ENCODE assay signal across 10 mouse cellular contexts in genomic region chr4:29301348-29301747, GRCm38 (mm10).
DNase-seq lines count a peak whose midpoint lies in the region; ATAC-seq and TF ChIP-seq lines count a peak whose summit lies in the region.
"Had no signal": no experiment of that assay in that cellular context is flagged by ENCODE, and none has a peak within 500 bp of the region (broad histone marks: within the 10 kb centered on the region; RNA-seq: fewer than 3 reads in every experiment).

No protein-coding gene starts in this region.

- no peaks in the 10 kb centered on the region for H3K36me3 ChIP-seq in lung, postnatal 0 days (ENCODE audit: insufficient read depth, low read length)
- no peaks in the 10 kb centered on the region for H3K36me3 ChIP-seq in forebrain, embryonic 15.5 days
- H3K36me3 ChIP-seq: embryonic facial prominence, embryonic 15.5 days had no signal

- DNase-seq in gastrocnemius, postnatal 14 days = peak; percentile 5
- no peak for DNase-seq in gastrocnemius, postnatal 25 days
- peak; percentile 9 for DNase-seq in lung, postnatal 0 days (ENCODE audit: low spot score)
- DNase-seq in lung, postnatal 36 days = no peak
- DNase-seq in Muller cell, postnatal 12 days (ENCODE audit: inconsistent ontology term) = peak; percentile 29
- DNase-seq in thymus, postnatal 25 days = no peak
- DNase-seq in frontal cortex, postnatal 25 days (ENCODE audit: low spot score in 2 of 2) = no peak

- H3K4me3 ChIP-seq in lung, postnatal 0 days (ENCODE audit: low read depth, low read length) = no peak overlapping the region
- H3K4me3 ChIP-seq in forebrain, embryonic 15.5 days = no peak overlapping the region
- H3K4me3 ChIP-seq: embryonic facial prominence, embryonic 15.5 days; myocyte had no signal

- H3K9ac ChIP-seq in lung, postnatal 0 days (replicated peaks; ENCODE audit: low read depth) = no peak overlapping the region
- H3K9ac ChIP-seq in forebrain, embryonic 15.5 days (replicated peaks) = no peak overlapping the region
- H3K9ac ChIP-seq: embryonic facial prominence, embryonic 15.5 days had no signal

- no peak for ATAC-seq in lung, postnatal 0 days
- ATAC-seq in forebrain, embryonic 15.5 days (replicated peaks) = 0 out of 2 replicates have a peak, but pooled peaks have one; percentile 41

- H3K4me1 ChIP-seq in lung, postnatal 0 days (ENCODE audit: insufficient read depth, low read depth, low read length) = no peaks in the 10 kb centered on the region
- no peaks in the 10 kb centered on the region for H3K4me1 ChIP-seq in forebrain, embryonic 15.5 days
- H3K4me1 ChIP-seq: embryonic facial prominence, embryonic 15.5 days had no signal

- 24% methylated on average over 1 of the region's 1 CpGs for WGBS in lung, postnatal 0 days
- 43% methylated on average over 1 of the region's 1 CpGs for WGBS in forebrain, embryonic 15.5 days

- peak; percentile 70 for TF ChIP-seq CTCF in lung, postnatal 0 days (IDR thresholded peaks at IDR 0.05)

- H3K27ac ChIP-seq in lung, postnatal 0 days (ENCODE audit: low read length) = no peak overlapping the region
- no peak overlapping the region for H3K27ac ChIP-seq in forebrain, embryonic 15.5 days (replicated peaks)
- H3K27ac ChIP-seq: embryonic facial prominence, embryonic 15.5 days had no signal

- no peaks in the 10 kb centered on the region for H3K9me3 ChIP-seq in lung, postnatal 0 days (ENCODE audit: low read length)
- no peaks in the 10 kb centered on the region for H3K9me3 ChIP-seq in forebrain, embryonic 15.5 days
- H3K9me3 ChIP-seq: embryonic facial prominence, embryonic 15.5 days had no signal

- no peak overlapping the region for H3K4me2 ChIP-seq in lung, postnatal 0 days (replicated peaks; ENCODE audit: low read depth, low read length)
- no peak overlapping the region for H3K4me2 ChIP-seq in forebrain, embryonic 15.5 days (replicated peaks)
- H3K4me2 ChIP-seq: embryonic facial prominence, embryonic 15.5 days had no signal

- intact Hi-C loops in gastrocnemius, postnatal 14 days (cut with DNase I; ENCODE audit: low total_unique reads) = no loop called here

- no peak for TF ChIP-seq EP300 in lung, postnatal 0 days (IDR thresholded peaks at IDR 0.05)

- H3K27me3 ChIP-seq in lung, postnatal 0 days (replicated peaks; ENCODE audit: insufficient read depth, low read length) = no peaks in the 10 kb centered on the region
- no peaks in the 10 kb centered on the region for H3K27me3 ChIP-seq in forebrain, embryonic 15.5 days
- H3K27me3 ChIP-seq: embryonic facial prominence, embryonic 15.5 days had no signal

Comparison
In these comparisons a context has a peak if more than half of its experiments do, and no peak if none do; other contexts are left out.
1. DNase-seq: peak in gastrocnemius, postnatal 14 days (single experiment), lung, postnatal 0 days (single experiment) and Muller cell, postnatal 12 days (single experiment); none in gastrocnemius, postnatal 25 days (single experiment), lung, postnatal 36 days (single experiment), thymus, postnatal 25 days (single experiment) and frontal cortex, postnatal 25 days (0 of 2).